Mouse (Mus musculus) liver, postnatal 0 days (tissue): ENCODE results near the gene Cfap43.

Experiments used
- CTCF ChIP-seq: sonication (generic); IDR thresholded peaks from 2 replicates; pipeline ENCODE4 v1.5.1; 2016; ENCODE audit warnings: antibody characterized with exemption, low read depth
- EP300 ChIP-seq: IDR thresholded peaks from 2 replicates; pipeline ENCODE4 v1.6.1; 2016; ENCODE audit warnings: antibody characterized with exemption, low read depth, mild to moderate bottlenecking

DNA sequence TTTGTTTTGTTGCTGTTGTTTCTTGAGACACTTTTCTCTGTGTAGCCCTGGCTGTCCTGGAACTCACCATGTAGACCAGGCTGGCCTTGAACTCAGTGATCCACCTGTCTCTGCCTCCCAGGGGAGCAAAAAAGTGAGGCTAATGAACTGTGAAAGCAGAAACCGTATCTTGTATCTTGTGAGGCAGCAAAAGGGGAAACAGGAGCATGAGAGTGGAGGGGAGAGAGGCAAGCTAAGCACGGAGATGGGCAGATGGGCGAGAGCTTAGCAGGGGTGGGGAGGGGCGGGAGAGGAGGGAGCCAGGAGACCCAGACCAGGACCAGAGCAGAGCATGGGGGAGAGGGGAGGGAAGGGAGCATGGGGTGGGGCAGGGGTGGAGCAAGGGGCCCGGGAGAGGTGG is 124.8 kb downstream of the Cfap43 start:
- TF ChIP-seq CTCF (no peak), EP300 (no peak)
